Mouse (Mus musculus): ENCODE measurements around the gene Ppp1r9a. TPM values are rescaled to one million over a fixed set of nuclear protein-coding genes. Genes with fewer than 3 reads are reported as not detected.

Gene Ppp1r9a
- total RNA-seq, 2 experiments from 2014 or later = 171 TPM

- Histone ChIP-seq H3K4me3 (no peak overlapping the region), H3K27ac (no peak overlapping the region)
- TF ChIP-seq CTCF (conservative IDR thresholded peaks at IDR 0.05) = no peak
- no peak for DNase-seq (ENCODE audit: low spot score in 2 of 2)
These were observed 211.0 kb downstream of the Ppp1r9a start for GRCm38 (mm10) chr6:5113734-5114133.

GRCm38 (mm10) chr6:5114857-5115256 lies 212.1 kb downstream of the Ppp1r9a start:
- no peak overlapping the region for H3K27ac ChIP-seq
- no peak overlapping the region for H3K4me3 ChIP-seq
- DNase-seq (ENCODE audit: low spot score in 2 of 2) = no peak
- no peak for TF ChIP-seq CTCF (conservative IDR thresholded peaks at IDR 0.05)

DNA sequence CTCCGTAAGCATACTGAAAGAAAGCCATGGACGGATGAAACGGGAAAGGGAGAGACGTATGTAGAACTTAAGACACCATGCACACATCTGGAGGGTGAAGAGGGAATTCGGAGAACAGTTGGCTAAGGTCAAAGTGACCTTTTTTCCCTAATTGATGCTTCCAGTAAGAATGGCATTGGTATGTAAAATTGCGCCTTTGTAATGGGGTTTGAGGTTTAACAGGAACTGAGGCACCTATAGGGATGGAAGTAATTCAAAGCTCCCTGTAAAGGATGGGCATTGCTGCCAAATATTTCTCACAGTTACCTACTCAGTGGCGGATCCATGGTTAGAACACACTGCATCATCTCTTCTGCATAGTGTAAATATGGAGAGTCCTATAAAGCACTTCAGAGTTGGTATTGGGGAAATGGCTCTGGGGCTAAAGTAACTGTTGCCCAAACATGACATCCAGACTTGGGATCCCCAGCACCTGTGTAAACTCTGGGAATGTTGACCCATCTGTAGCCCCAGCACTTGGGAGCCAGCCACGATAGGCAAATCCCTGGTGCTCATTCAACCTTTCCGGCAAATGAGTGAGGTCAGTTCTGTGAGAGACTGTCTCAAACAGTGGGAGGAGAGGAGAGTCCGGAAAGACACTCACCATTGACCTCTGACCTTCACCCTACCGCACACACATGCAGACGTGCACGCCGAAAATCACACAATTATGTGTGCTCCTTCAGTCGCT lies 216.6 kb downstream of the Ppp1r9a start:
- no peak overlapping the region for H3K27ac ChIP-seq
- no peak for TF ChIP-seq CTCF (conservative IDR thresholded peaks at IDR 0.05)

DNA sequence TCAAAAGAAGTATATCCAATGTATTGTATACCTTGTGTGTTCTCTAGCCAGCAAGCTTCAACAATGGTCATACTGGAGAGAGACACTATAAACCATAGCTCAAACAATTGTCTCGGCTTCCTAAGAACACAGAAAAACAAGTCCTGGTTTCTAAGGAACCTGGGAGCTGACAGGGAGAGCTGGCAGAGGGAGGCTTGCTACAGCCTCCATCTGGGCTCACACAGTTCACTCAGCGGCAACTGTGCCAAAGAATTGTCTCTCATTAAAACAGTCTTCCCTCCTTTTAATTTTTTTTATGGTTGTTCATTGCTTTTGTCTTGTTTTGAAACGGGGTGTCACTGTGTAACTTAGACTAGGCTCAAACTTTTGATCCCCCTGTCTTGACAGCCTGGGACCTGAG lies 217.5 kb downstream of the Ppp1r9a start:
- DNase-seq (ENCODE audit: low spot score in 2 of 2) = no peak
- Histone ChIP-seq H3K4me3 (no peak overlapping the region), H3K27ac (no peak overlapping the region)
- TF ChIP-seq CTCF (conservative IDR thresholded peaks at IDR 0.05) = no peak

More for the DNA sequence above, 216.6 kb downstream of the Ppp1r9a start:
- no peak for DNase-seq (ENCODE audit: low spot score in 2 of 2)
- H3K4me3 ChIP-seq = no peak overlapping the region

- TF ChIP-seq CTCF (conservative IDR thresholded peaks at IDR 0.05) = no peak
- Histone ChIP-seq H3K27ac (no peak overlapping the region), H3K4me3 (no peak overlapping the region)
- no peak for DNase-seq (ENCODE audit: low spot score in 2 of 2)
These were observed 226.8 kb downstream of the Ppp1r9a start for GRCm38 (mm10) chr6:5129364-5130093.

GRCm38 (mm10) chr6:5134986-5135385 lies 232.3 kb downstream of the Ppp1r9a start:
- no peak for DNase-seq (ENCODE audit: low spot score in 2 of 2)
- Histone ChIP-seq H3K27ac (no peak overlapping the region), H3K4me3 (no peak overlapping the region)
- no peak for TF ChIP-seq CTCF (conservative IDR thresholded peaks at IDR 0.05)

DNA sequence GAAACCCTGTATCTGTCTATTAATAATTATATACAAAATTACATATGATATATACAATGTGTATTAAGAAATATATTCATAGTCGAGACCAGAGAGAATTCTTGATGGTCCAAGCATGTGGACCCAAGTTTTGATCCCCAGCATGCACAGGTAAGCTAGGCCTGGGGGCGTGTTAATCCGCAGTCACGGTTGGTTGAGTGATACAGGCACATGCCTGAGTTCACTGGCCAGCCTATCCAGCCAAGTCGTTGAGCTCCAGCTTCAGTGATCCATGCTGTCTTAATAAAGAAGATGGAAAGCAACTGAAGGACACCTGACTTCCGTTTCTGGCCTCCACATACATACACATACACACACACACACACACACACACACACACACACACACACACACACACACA lies 233.3 kb downstream of the Ppp1r9a start:
- no peak for TF ChIP-seq CTCF (conservative IDR thresholded peaks at IDR 0.05)
- no peak for DNase-seq (ENCODE audit: low spot score in 2 of 2)

DNA sequence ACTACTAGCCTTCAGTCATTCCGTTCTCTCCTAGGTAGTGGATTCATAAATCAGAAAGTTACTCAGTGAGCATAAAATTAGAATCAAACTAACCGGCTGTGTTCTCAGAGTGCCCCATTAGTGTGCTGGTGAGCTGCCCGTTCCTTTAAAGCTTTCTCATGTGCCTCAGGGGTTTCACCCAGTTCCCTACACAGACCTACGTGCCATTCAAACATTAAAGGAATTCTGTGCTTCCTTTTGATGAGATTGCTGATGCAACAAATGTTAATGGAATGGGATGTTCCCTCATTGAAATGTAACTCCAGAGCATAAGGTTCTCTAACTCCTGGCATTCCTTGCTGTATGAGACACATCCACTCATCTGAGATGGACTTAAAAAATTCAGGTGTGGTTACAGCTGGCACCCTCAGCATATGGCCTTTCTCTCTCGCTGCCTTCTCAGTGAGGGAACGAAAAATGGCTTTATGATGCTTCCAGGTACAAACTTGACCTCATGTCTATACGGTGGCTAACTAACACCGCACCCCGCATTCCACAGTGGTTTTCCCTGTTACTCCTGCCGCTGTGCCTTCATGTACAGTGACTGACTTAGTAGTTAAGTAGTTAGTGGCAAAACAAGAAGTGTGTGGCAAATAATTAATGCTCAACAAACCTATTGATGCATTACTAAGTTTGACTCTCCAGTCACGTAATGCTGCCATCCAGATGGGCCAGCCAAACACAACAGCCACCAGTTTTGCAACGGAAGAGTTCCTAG lies 236.3 kb downstream of the Ppp1r9a start:
- no peak for TF ChIP-seq CTCF (conservative IDR thresholded peaks at IDR 0.05)
- no peak for DNase-seq (ENCODE audit: low spot score in 2 of 2)
- H3K4me3 ChIP-seq = no peak overlapping the region
- H3K27ac ChIP-seq = no peak overlapping the region

More for the DNA sequence above, 233.3 kb downstream of the Ppp1r9a start:
- H3K4me3 ChIP-seq = no peak overlapping the region
- no peak overlapping the region for H3K27ac ChIP-seq

DNA sequence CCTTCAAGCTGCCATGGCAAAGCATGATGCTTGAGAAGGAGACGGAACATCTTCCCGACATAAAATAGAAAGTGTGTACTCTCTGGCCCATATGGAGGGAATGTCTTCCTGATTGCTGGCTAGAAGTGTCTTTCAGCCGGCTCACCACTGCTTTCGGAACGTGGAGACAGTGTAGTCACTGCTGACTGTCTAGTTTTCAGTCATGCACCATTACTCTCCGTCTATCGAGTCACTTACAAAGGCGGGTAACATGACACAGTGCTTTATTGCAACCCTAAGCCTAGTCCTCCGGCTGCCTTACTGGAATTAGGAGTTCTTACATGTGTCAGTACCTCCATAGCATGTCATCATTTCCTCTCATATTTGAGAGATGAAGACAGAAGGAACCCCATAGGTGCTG lies 236.9 kb downstream of the Ppp1r9a start:
- H3K4me3 ChIP-seq = no peak overlapping the region
- DNase-seq (ENCODE audit: low spot score in 2 of 2) = no peak
- TF ChIP-seq CTCF (conservative IDR thresholded peaks at IDR 0.05) = no peak
- H3K27ac ChIP-seq = no peak overlapping the region

- Histone ChIP-seq H3K27ac (no peak overlapping the region), H3K4me3 (no peak overlapping the region)
- DNase-seq (ENCODE audit: low spot score in 2 of 2) = no peak
- no peak for TF ChIP-seq CTCF (conservative IDR thresholded peaks at IDR 0.05)
These were observed 244.9 kb downstream of the Ppp1r9a start for GRCm38 (mm10) chr6:5147488-5148142.

DNA sequence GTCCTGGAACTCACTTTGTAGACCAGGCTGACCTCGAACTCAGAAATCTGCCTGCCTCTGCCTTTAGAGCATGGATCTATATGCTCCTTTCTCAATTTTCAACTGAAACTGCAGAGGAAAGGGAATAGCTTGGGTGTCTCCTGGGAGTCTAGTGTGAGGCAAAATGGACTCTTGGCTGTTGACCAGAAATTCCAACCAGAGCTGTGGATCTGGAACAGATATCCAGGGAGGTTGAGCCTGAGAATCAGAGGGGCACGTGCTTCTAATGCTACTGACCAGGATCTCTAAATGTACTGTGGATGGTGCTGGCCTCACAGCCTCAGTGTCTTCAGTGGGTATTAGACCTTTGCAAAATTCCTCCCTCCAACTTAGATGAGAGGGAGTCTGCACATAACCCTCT lies 247.2 kb downstream of the Ppp1r9a start:
- no peak for DNase-seq (ENCODE audit: low spot score in 2 of 2)
- H3K27ac ChIP-seq = no peak overlapping the region
- no peak overlapping the region for H3K4me3 ChIP-seq
- TF ChIP-seq CTCF (conservative IDR thresholded peaks at IDR 0.05) = no peak

GRCm38 (mm10) chr6:5151171-5151570 lies 248.5 kb downstream of the Ppp1r9a start:
- no peak for DNase-seq (ENCODE audit: low spot score in 2 of 2)
- Histone ChIP-seq H3K4me3 (no peak overlapping the region), H3K27ac (no peak overlapping the region)
- TF ChIP-seq CTCF (conservative IDR thresholded peaks at IDR 0.05) = no peak

GRCm38 (mm10) chr6:5152185-5152584 lies 249.5 kb downstream of the Ppp1r9a start:
- DNase-seq (ENCODE audit: low spot score in 2 of 2) = no peak
- TF ChIP-seq CTCF (conservative IDR thresholded peaks at IDR 0.05) = no peak
- Histone ChIP-seq H3K27ac (no peak overlapping the region), H3K4me3 (no peak overlapping the region)
